Mouse (Mus musculus) embryonic stem cell, embryonic (primary cell): ENCODE data around the gene Tent4a.

Experiments used
- CTCF ChIA-PET, 4 experiments: fragments of 300-600 bp in 2 of 4; fragments of 350-600 bp in 2 of 4; sonication (Branson Sonifier 250); formaldehyde crosslinking; loops; one replicate each; lab custom pipeline; 2022; ENCODE audit warnings: inconsistent platforms in 2 of 4; lab: Charles Lee
- POLR2A ChIA-PET, 4 experiments: fragments of 300-600 bp in 2 of 4; fragments of 350-600 bp in 2 of 4; sonication (Branson Sonifier 250); formaldehyde crosslinking; loops; one replicate each; lab custom pipeline; 2022; ENCODE audit warnings: antibody characterized with exemption in 4 of 4, inconsistent platforms in 1 of 4; lab: Charles Lee

Gene Tent4a

DNA sequence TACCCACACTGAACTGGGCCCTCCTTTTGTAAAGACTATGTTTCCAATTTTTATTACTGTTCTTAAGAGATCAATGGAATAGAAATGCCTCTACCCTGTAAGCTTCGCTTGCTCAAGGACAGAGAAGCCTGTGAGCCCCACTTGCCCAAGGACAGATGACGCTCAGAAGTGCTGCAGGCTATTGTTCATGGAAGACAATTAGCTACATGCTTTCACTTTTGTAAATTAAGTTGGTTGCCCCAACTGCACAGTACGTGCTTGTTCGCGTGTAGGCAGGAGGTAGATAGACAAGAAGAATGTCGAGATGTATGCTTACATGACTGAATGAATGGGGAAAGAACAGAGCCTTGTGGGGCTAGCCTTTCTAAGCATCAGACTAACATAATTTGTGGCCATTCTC is 55.7 kb downstream of the Tent4a start:
- CTCF ChIA-PET: interaction anchor here in 1 of 4 experiments (1.1 kb wide), 1 partner anchor 14 kb away, joined by 3 read pairs; no protein-coding TSS in a partner anchor
- POLR2A ChIA-PET: no interaction called here

- ChIA-PET POLR2A (interaction anchor here in 1 of 4 experiments (1.1 kb wide), 1 partner anchor 879 kb away, joined by 3 read pairs; the partner anchor contains the start of genes Fastkd3 and Mtrr), CTCF (interaction anchor here (0.6 to 2.6 kb wide), 50 partner anchors 9 to 1592 kb away, joined by 3 to 11 read pairs (median 3); partner anchors contain the start of genes 1700001L19Rik (in 1 of the 4) and Adcy2 (in 1 of the 4))
Measured at GRCm38 (mm10) chr13:69460635-69461465, 73.6 kb downstream of the Tent4a start.

GRCm38 (mm10) chr13:69459657-69460458 is 74.6 kb downstream of the Tent4a start:
- ChIA-PET CTCF (interaction anchor here (0.7 to 2.6 kb wide), 29 partner anchors 13 to 866 kb away, joined by 3 to 11 read pairs (median 3); partner anchors contain the start of gene Adcy2 (in 1 of the 4)), POLR2A (interaction anchor here in 1 of 4 experiments (1.1 kb wide), 1 partner anchor 878 kb away, joined by 3 read pairs; the partner anchor contains the start of genes Fastkd3 and Mtrr)

GRCm38 (mm10) chr13:69458891-69459290 is 75.5 kb downstream of the Tent4a start:
- ChIA-PET CTCF (interaction anchor here in 2 of 4 experiments (0.6 to 2.6 kb wide), 4 partner anchors 27 to 1586 kb away, joined by 3 to 11 read pairs (median 6); no protein-coding TSS in a partner anchor), POLR2A (no interaction called here)

GRCm38 (mm10) chr13:69458461-69458860 is 76.0 kb downstream of the Tent4a start:
- POLR2A ChIA-PET: interaction anchor here in 1 of 4 experiments (0.5 kb wide), 1 partner anchor 14 kb away, joined by 3 read pairs; no protein-coding TSS in a partner anchor
- CTCF ChIA-PET: interaction anchor here in 2 of 4 experiments (0.6 to 2.3 kb wide), 2 partner anchors 27 to 1585 kb away, joined by 3 to 7 read pairs; no protein-coding TSS in a partner anchor

- ChIA-PET CTCF (no interaction called here), POLR2A (no interaction called here)
Measured at GRCm38 (mm10) chr13:69457105-69457504, 77.3 kb downstream of the Tent4a start.

- CTCF ChIA-PET: no interaction called here
- POLR2A ChIA-PET: no interaction called here
Measured at GRCm38 (mm10) chr13:69456641-69457040, 77.8 kb downstream of the Tent4a start.

DNA sequence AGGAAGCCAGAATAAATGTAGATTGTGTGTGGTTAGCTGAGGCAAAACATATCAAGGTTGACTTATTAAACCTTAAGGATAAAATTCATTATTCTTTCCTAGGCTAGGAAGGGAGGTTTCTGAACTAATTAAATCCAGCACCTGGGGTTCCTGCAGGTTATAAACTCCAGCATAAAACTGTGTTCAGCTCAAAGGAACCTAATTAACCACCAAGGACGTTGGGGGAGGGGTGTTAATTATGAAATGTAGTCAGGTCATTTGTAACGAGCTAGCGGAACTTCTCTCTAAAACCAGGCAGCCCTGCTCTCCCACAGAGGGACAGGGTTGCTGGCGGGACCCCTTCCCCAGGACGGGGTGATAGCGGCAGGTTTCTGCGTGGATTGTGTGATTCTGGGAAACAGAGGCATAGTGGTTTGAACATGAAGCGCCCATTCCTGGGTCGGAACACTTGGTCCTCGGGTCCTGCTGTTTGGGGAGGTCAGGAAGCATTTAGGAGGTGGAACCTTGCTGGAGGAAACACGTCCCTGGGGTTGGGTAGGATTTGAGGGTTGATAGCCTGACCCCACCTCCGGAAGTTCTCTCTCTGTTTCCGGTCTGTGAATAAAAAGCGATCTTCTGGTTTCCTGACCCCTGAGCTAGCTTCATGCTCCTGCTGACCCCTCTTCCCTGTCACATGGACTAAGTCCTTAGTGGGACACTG is 78.8 kb downstream of the Tent4a start:
- POLR2A ChIA-PET: no interaction called here

More for the DNA sequence above, 78.8 kb downstream of the Tent4a start:
- CTCF ChIA-PET: interaction anchor here in 1 of 4 experiments (0.7 kb wide), 1 partner anchor 248 kb away, joined by 3 read pairs; no protein-coding TSS in a partner anchor
